Mouse (Mus musculus) MEL (cell line): ENCODE data around the gene Egflam.

Experiments used
- BHLHE40 ChIP-seq: IDR thresholded peaks from 2 replicates; pipeline ENCODE4 v1.6.1; 2012; ENCODE audit warnings: low read depth, mild to moderate bottlenecking, inconsistent platforms, low read length, improper control_type of control experiment, borderline replicate concordance
- CTCF ChIP-seq, 3 experiments: IDR thresholded peaks in 2 of 3; conservative IDR thresholded peaks in 1 of 3; 2 replicates each; pipeline ENCODE4 v1.5.1; 2011 to 2012; ENCODE audit warnings: low read length in 3 of 3, low read depth in 2 of 3, mild to moderate bottlenecking in 2 of 3, improper control_type of control experiment in 1 of 3, inconsistent platforms in 1 of 3, mixed read lengths in 1 of 3, moderate library complexity in 1 of 3; ENCODE audit not compliant: control insufficient read depth in 1 of 3, insufficient read depth in 1 of 3, poor library complexity in 1 of 3, severe bottlenecking in 1 of 3
- GABPA ChIP-seq: IDR thresholded peaks from 2 replicates; pipeline ENCODE4 v1.6.1; 2012; ENCODE audit warnings: low read depth, mild to moderate bottlenecking, inconsistent platforms, low read length, improper control_type of control experiment, moderate library complexity
- MAX ChIP-seq: IDR thresholded peaks from 2 replicates; pipeline ENCODE4 v1.6.1; 2011; ENCODE audit warnings: low read length, improper control_type of control experiment
- MAZ ChIP-seq: IDR thresholded peaks from 2 replicates; pipeline ENCODE4 v1.6.1; 2012; ENCODE audit warnings: low read depth, mild to moderate bottlenecking, inconsistent platforms, low read length, improper control_type of control experiment
- NELFE ChIP-seq: IDR thresholded peaks from 2 replicates; pipeline ENCODE4 v1.6.1; 2011; ENCODE audit warnings: low read depth, low read length, improper control_type of control experiment
- POLR2A ChIP-seq, 2 experiments: IDR thresholded peaks; 2 replicates each; pipeline ENCODE4 v1.6.1; 2011 to 2012; ENCODE audit warnings: low read length in 2 of 2, mild to moderate bottlenecking in 2 of 2, control low read depth in 1 of 2, improper control_type of control experiment in 1 of 2, low read depth in 1 of 2, moderate library complexity in 1 of 2; ENCODE audit not compliant: control insufficient read depth in 1 of 2, insufficient read depth in 1 of 2, poor library complexity in 1 of 2
- RCOR1 ChIP-seq: IDR thresholded peaks from 2 replicates; pipeline ENCODE4 v1.6.1; 2012; ENCODE audit warnings: low read depth, mild to moderate bottlenecking, inconsistent platforms, low read length, improper control_type of control experiment
- TBP ChIP-seq: IDR thresholded peaks from 2 replicates; pipeline ENCODE4 v1.8.0; 2011; ENCODE audit warnings: low read depth, low read length, improper control_type of control experiment
- TCF12 ChIP-seq: IDR thresholded peaks from 2 replicates; pipeline ENCODE4 v1.6.1; 2014; ENCODE audit warnings: low read depth, mild to moderate bottlenecking, inconsistent platforms, low read length, improper control_type of control experiment, moderate library complexity
- ZC3H11A ChIP-seq: IDR thresholded peaks from 2 replicates; pipeline ENCODE4 v1.6.1; 2012; ENCODE audit warnings: low read depth, mild to moderate bottlenecking, inconsistent platforms, low read length, improper control_type of control experiment
- ZKSCAN1 ChIP-seq: IDR thresholded peaks from 2 replicates; pipeline ENCODE4 v1.6.1; 2012; ENCODE audit warnings: low read depth, mild to moderate bottlenecking, inconsistent platforms, low read length, improper control_type of control experiment, moderate library complexity

DNA sequence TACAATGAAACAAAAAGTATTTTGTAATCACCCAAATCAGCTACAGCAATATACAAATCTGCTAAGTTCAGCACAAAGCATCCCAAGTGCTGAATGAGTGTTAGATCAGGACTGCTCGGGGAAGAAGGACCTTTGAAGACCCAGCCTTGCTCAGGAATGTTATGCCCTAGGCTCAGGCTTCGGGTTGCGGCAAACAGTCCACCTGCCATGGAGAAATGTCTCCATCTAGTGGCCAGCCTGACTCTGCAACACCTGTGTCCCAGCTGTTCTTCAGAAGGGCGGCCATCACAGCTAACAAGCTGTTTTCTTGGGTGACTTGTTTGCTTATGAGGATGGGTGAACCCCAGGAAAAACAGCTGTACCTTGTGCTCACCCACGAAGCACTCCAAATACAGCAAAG, 172.0 kb downstream of the Egflam start:
- TF ChIP-seq TBP = no peak
- TF ChIP-seq BHLHE40 = no peak
- peak; percentile 91 to 94 (median 93) for TF ChIP-seq CTCF (IDR thresholded peaks at IDR 0.05 in 2 of 3, conservative IDR thresholded peaks at IDR 0.05 in 1 of 3; ENCODE audit: control insufficient read depth in 1 of 3, insufficient read depth in 1 of 3, low read depth in 2 of 3, low read length in 3 of 3, poor library complexity in 1 of 3, severe bottlenecking in 1 of 3)
- no peak for TF ChIP-seq TCF12
- no peak for TF ChIP-seq POLR2A (IDR thresholded peaks at IDR 0.05; ENCODE audit: control insufficient read depth in 1 of 2, insufficient read depth in 1 of 2, low read depth in 1 of 2, low read length in 2 of 2, poor library complexity in 1 of 2)
- TF ChIP-seq MAX = no peak
- no peak for TF ChIP-seq MAZ
- no peak for TF ChIP-seq NELFE
- TF ChIP-seq RCOR1 = no peak
- TF ChIP-seq ZC3H11A = peak; percentile 79
- no peak for TF ChIP-seq GABPA
- TF ChIP-seq ZKSCAN1 = no peak
